Mouse (Mus musculus) forebrain, embryonic 14.5 days (tissue): Measurements from ENCODE around the gene Phf21a. TPM values are rescaled to one million over a fixed set of nuclear protein-coding genes. Genes with fewer than 3 reads are reported as not detected.
"Not testable (repeated sequence)": the region's sequence is repeated elsewhere in the genome, so short reads cannot be mapped to it uniquely, and the experiment has no call there.

Source experiments
- ATAC-seq: fragments of 200-750 bp; cut with Nextera tagmentation; 2 replicates; pipeline ENCODE4 v1.8.0; 2017; ENCODE audit warnings: mild to moderate bottlenecking, moderate library complexity
- DNase-seq: peaks from one replicate; pipeline ENCODE4 v3.0.0-alpha.2; 2015; ENCODE audit warnings: low spot score
- H3K27ac ChIP-seq: fragments of 300-500 bp; sonication (generic); 2 replicates; pipeline ENCODE4 v1.5.1; 2014; ENCODE audit warnings: low read depth, mild to moderate bottlenecking, control low read depth, low read length, moderate library complexity
- H3K27me3 ChIP-seq: fragments of 300-500 bp; sonication (generic); replicated peaks from 2 replicates; pipeline ENCODE4 v1.6.1; 2014; ENCODE audit warnings: low read length, control low read depth, mixed read lengths; ENCODE audit not compliant: control insufficient read depth, insufficient read depth
- H3K36me3 ChIP-seq: fragments of 300-500 bp; sonication (generic); 2 replicates; pipeline ENCODE4 v1.6.1; 2014; ENCODE audit warnings: low read length, control low read depth; ENCODE audit not compliant: control insufficient read depth, insufficient read depth
- H3K4me1 ChIP-seq: fragments of 300-500 bp; sonication (generic); 2 replicates; pipeline ENCODE4 v1.6.1; 2014; ENCODE audit warnings: antibody characterized with exemption, low read length, control low read depth; ENCODE audit not compliant: control insufficient read depth, insufficient read depth
- H3K4me2 ChIP-seq: fragments of 300-500 bp; sonication (generic); 2 replicates; pipeline ENCODE4 v1.6.1; 2014; ENCODE audit warnings: mild to moderate bottlenecking, control low read depth, low read length
- H3K4me3 ChIP-seq: fragments of 300-500 bp; sonication (generic); 2 replicates; pipeline ENCODE4 v1.5.1; 2014; ENCODE audit warnings: low read depth, low read length, control low read depth
- H3K9ac ChIP-seq: fragments of 300-500 bp; sonication (generic); 2 replicates; pipeline ENCODE4 v1.6.1; 2014; ENCODE audit warnings: mild to moderate bottlenecking, low read length, control low read depth, moderate library complexity
- H3K9me3 ChIP-seq: fragments of 300-500 bp; sonication (generic); replicated peaks from 2 replicates; pipeline ENCODE4 v1.6.1; 2016; ENCODE audit warnings: low read length, control low read depth, mixed read lengths; ENCODE audit not compliant: control insufficient read depth
- WGBS: fragments of 180-500 bp; shearing (Covaris S2); extraction: QIAGEN DNeasy Blood & Tissue Kit; methylation state at CpG from one replicate; pipeline ENCODE4 v1.1.7; 2014; 5-methylcytosine and 5-hydroxymethylcytosine counted together
- polyA plus RNA-seq: library from polyadenylated mRNA; unstranded; fragments of >200 nt; fragmentation: Nextera tagmentation; extraction: Ambion mirVana; gene quantifications from 2 replicates; pipeline ENCODE4 v1.2.1, GENCODE M21; 2014

Gene Phf21a
- polyA plus RNA-seq, 1 experiment from 2014 or later = 37.5 TPM

DNA sequence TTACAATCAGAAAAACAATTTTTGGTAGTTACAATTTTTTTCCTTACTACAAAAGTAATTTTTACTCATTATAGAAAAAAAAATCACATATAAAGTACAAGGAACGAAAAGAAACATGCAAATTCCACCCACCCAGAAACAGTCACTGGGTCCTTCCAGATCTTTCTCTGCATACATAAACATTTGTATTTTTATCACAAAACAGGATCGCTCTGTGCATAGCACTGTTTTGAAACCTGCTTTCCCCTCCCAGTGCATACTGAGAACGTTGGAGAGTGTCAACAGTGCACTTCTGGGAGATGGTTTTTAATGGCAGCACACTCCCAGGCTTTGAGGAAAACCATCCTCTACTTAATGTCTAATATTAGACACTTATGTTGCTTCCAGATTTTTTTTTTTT, 25.3 kb upstream of the Phf21a start:
- Histone ChIP-seq H3K36me3 (no peaks in the 10 kb centered on the region), H3K4me3 (no peak overlapping the region), H3K27ac (no peak overlapping the region), H3K27me3 (no peaks in the 10 kb centered on the region), H3K9ac (no peak overlapping the region), H3K4me2 (no peak overlapping the region), H3K4me1 (no peaks in the 10 kb centered on the region), H3K9me3 (no peaks in the 10 kb centered on the region)
- ATAC-seq (no peak), DNase-seq (no peak)
- WGBS = 77% methylated on average over 3 of the region's 3 CpGs

DNA sequence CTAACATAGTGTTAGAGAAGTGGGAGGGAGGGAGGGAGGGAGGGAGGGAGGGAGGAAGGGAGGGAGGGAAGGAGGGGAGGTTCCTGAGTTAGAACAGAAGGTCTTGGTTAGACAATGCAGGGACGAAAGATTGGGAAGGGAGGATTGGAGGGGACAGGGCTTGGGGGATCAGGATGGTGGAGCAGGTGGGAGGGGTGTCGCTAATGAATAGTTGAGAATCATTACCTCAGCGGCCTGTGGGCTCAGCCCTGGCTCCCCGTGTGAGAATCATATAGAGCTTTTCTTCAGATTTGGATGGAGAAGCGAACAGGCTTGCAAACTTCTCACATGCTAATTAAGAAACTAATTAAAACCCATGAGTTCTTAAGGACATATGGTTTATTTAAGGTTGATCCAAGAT, 23.3 kb upstream of the Phf21a start:
- Histone ChIP-seq H3K9me3 (no peaks in the 10 kb centered on the region), H3K4me2 (no peak overlapping the region), H3K9ac (no peak overlapping the region), H3K27ac (peak overlapping the region; percentile 33; the same call in 1 of the 2 replicates), H3K36me3 (no peaks in the 10 kb centered on the region), H3K27me3 (no peaks in the 10 kb centered on the region), H3K4me1 (no peaks in the 10 kb centered on the region), H3K4me3 (no peak overlapping the region)
- DNase-seq (peak; percentile 72), ATAC-seq (peak; percentile 87)
- WGBS = 27% methylated on average over 5 of the region's 5 CpGs

GRCm38 (mm10) chr2:92071143-92071542, 21.8 kb upstream of the Phf21a start:
- Histone ChIP-seq H3K36me3 (no peaks in the 10 kb centered on the region), H3K4me3 (no peak overlapping the region), H3K9me3 (no peaks in the 10 kb centered on the region), H3K4me2 (no peak overlapping the region), H3K27ac (no peak overlapping the region), H3K9ac (no peak overlapping the region), H3K4me1 (no peaks in the 10 kb centered on the region), H3K27me3 (no peaks in the 10 kb centered on the region)
- DNase-seq (no peak), ATAC-seq (no peak)
- 61% methylated on average over 4 of the region's 4 CpGs for WGBS

GRCm38 (mm10) chr2:92076086-92076692, 16.7 kb upstream of the Phf21a start:
- Histone ChIP-seq H3K27ac (no peak overlapping the region), H3K27me3 (no peaks in the 10 kb centered on the region), H3K4me3 (no peak overlapping the region), H3K36me3 (no peaks in the 10 kb centered on the region), H3K9ac (no peak overlapping the region), H3K9me3 (no peaks in the 10 kb centered on the region), H3K4me2 (no peak overlapping the region), H3K4me1 (no peaks in the 10 kb centered on the region)
- ATAC-seq (0 out of 2 replicates have a peak, but pooled peaks have one; percentile 23), DNase-seq (peak; percentile 47)
- 83% methylated on average over 13 of the region's 13 CpGs for WGBS

- H3K9me3 ChIP-seq = no peaks in the 10 kb centered on the region
- WGBS = 89% methylated on average over 4 of the region's 4 CpGs
- no peak overlapping the region for H3K9ac ChIP-seq
- no peak overlapping the region for H3K27ac ChIP-seq
- H3K27me3 ChIP-seq = no peaks in the 10 kb centered on the region
- no peak overlapping the region for H3K4me2 ChIP-seq
- DNase-seq (no peak), ATAC-seq (no peak)
- no peaks in the 10 kb centered on the region for H3K4me1 ChIP-seq
- no peak overlapping the region for H3K4me3 ChIP-seq
- H3K36me3 ChIP-seq = no peaks in the 10 kb centered on the region
Measured at GRCm38 (mm10) chr2:92082196-92082595, 10.7 kb upstream of the Phf21a start.

DNA sequence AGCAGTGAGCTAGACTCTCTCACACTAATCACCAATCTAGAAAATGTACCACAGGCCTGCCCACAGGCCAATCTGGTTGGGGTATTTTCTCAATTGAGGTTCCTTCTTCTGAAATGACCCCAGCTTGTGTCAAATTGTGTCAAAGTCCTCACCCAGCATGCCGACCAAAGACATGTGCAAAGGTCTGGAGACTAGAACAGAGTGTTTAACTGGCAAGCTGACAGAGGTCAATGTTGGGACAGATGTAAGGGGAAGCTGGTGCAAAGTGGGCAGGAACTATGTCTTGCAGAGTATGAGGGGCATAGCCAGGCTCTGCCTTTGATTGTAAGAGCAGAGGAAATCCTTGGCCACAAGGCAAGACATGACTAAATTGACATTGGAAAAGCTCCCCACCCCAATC, 7.2 kb upstream of the Phf21a start:
- Histone ChIP-seq H3K27me3 (no peaks in the 10 kb centered on the region), H3K4me1 (no peaks in the 10 kb centered on the region), H3K4me2 (no peak overlapping the region), H3K4me3 (no peak overlapping the region), H3K27ac (no peak overlapping the region), H3K36me3 (no peaks in the 10 kb centered on the region), H3K9me3 (no peaks in the 10 kb centered on the region), H3K9ac (no peak overlapping the region)
- no peak for ATAC-seq
- WGBS = 83% methylated on average over 1 of the region's 1 CpGs
- DNase-seq = no peak

- no peak for DNase-seq
Measured at GRCm38 (mm10) chr2:92087065-92087464, 5.9 kb upstream of the Phf21a start.

DNA sequence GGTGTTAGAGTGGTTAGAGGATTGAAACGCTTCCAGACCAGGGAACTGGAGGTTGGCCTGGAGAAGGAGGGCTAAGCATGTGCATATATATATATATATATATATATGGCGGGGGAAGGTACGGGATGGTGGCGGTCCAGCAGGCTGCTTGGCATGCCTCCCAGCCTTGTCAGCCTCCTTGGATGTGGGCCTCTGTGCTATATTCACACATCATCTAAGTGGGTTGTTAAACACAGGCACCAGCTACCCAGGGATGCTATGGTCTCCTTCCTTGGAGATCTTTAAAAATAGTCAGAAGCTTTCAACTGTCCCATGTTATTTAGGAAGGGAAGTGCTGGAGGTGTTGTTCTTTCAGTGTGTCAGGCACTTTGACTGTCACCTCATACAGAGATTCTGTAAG, 3.1 kb upstream of the Phf21a start:
- Histone ChIP-seq H3K27ac (no peak overlapping the region), H3K4me3 (no peak overlapping the region), H3K36me3 (no peaks in the 10 kb centered on the region), H3K4me1 (no peaks in the 10 kb centered on the region), H3K9me3 (no peaks in the 10 kb centered on the region), H3K27me3 (no peaks in the 10 kb centered on the region), H3K9ac (no peak overlapping the region), H3K4me2 (no peak overlapping the region)
- WGBS = 81% methylated on average over 4 of the region's 4 CpGs
- ATAC-seq (no peak), DNase-seq (peak; percentile 8)

More at GRCm38 (mm10) chr2:92087065-92087464, 5.9 kb upstream of the Phf21a start:
- WGBS = 88% methylated on average over 4 of the region's 4 CpGs
- H3K4me1 ChIP-seq = no peaks in the 10 kb centered on the region
- no peak for ATAC-seq
- no peak overlapping the region for H3K4me2 ChIP-seq
- H3K27me3 ChIP-seq = no peaks in the 10 kb centered on the region
- H3K36me3 ChIP-seq = no peaks in the 10 kb centered on the region
- H3K9me3 ChIP-seq = no peaks in the 10 kb centered on the region
- H3K27ac ChIP-seq = no peak overlapping the region
- H3K9ac ChIP-seq = no peak overlapping the region
- no peak overlapping the region for H3K4me3 ChIP-seq

DNA sequence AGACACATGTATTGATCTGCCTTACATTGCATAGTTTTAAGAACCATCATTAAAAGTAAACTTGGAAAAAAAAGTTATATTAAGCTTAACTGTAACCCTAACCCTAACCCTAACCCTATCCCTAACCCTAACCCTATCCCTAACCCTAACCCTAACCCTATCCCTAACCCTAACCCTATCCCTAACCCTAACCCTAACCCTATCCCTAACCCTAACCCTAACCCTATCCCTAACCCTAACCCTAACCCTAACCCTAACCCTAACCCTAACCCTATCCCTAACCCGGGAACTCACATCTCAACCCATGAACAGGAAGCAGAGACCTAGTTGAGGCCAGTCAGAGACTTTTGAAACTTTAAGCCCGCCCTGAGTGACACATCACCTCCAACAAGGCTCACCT, 586 bp downstream of the Phf21a start:
- not testable (repeated sequence) for DNase-seq, H3K4me3 ChIP-seq, H3K9me3 ChIP-seq, H3K4me1 ChIP-seq, H3K9ac ChIP-seq, ATAC-seq, H3K27ac ChIP-seq, H3K27me3 ChIP-seq, H3K4me2 ChIP-seq, H3K36me3 ChIP-seq
- WGBS = 91% methylated on average over 2 of the region's 2 CpGs
